Mouse (Mus musculus): ENCODE results near the gene Cyp1a1. TPM values are rescaled to one million over a fixed set of nuclear protein-coding genes. Genes with fewer than 3 reads are reported as not detected.

The Cyp1a1 gene
- polyA plus RNA-seq, 1 experiment = 1.2 TPM

- TF ChIP-seq CTCF (IDR thresholded peaks at IDR 0.05; ENCODE audit: low read depth, low read length) (no peak), EP300 (IDR thresholded peaks at IDR 0.05; ENCODE audit: insufficient read depth, low read depth, low read length) (no peak), POLR2A (IDR thresholded peaks at IDR 0.05; ENCODE audit: insufficient read depth, low read length) (no peak)
- no peak overlapping the region for H3K4me3 ChIP-seq (ENCODE audit: low read depth, low read length)
- no peak overlapping the region for H3K27ac ChIP-seq (ENCODE audit: insufficient read depth, low read length)
- H3K4me1 ChIP-seq (ENCODE audit: control insufficient read depth, insufficient read depth, low read length) = peaks cover 10% of the 10 kb centered on the region
- H3K9ac ChIP-seq (ENCODE audit: low read depth, poor library complexity, severe bottlenecking) = no peak overlapping the region
- H3K27me3 ChIP-seq (ENCODE audit: control insufficient read depth, insufficient read depth, low read length, poor library complexity, severe bottlenecking) = no peaks in the 10 kb centered on the region
- H3K36me3 ChIP-seq (ENCODE audit: control insufficient read depth, insufficient read depth, low read length, poor library complexity, severe bottlenecking) = no peaks in the 10 kb centered on the region
- H3K9me3 ChIP-seq (replicated peaks; ENCODE audit: control insufficient read depth, insufficient read depth, low read length, poor library complexity, severe bottlenecking) = no peaks in the 10 kb centered on the region
These were observed 41.1 kb upstream of the Cyp1a1 start for GRCm38 (mm10) chr9:57646551-57647103.

GRCm38 (mm10) chr9:57647286-57648108, 40.2 kb upstream of the Cyp1a1 start:
- TF ChIP-seq EP300 (IDR thresholded peaks at IDR 0.05; ENCODE audit: insufficient read depth, low read depth, low read length) (no peak), POLR2A (IDR thresholded peaks at IDR 0.05; ENCODE audit: insufficient read depth, low read length) (no peak), CTCF (IDR thresholded peaks at IDR 0.05; ENCODE audit: low read depth, low read length) (no peak)
- Histone ChIP-seq H3K27me3 (ENCODE audit: control insufficient read depth, insufficient read depth, low read length, poor library complexity, severe bottlenecking) (no peaks in the 10 kb centered on the region), H3K27ac (ENCODE audit: insufficient read depth, low read length) (no peak overlapping the region), H3K9me3 (replicated peaks; ENCODE audit: control insufficient read depth, insufficient read depth, low read length, poor library complexity, severe bottlenecking) (no peaks in the 10 kb centered on the region), H3K9ac (ENCODE audit: low read depth, poor library complexity, severe bottlenecking) (no peak overlapping the region), H3K4me1 (ENCODE audit: control insufficient read depth, insufficient read depth, low read length) (peaks cover 7% of the 10 kb centered on the region), H3K4me3 (ENCODE audit: low read depth, low read length) (no peak overlapping the region), H3K36me3 (ENCODE audit: control insufficient read depth, insufficient read depth, low read length, poor library complexity, severe bottlenecking) (no peaks in the 10 kb centered on the region)

- TF ChIP-seq POLR2A (IDR thresholded peaks at IDR 0.05; ENCODE audit: insufficient read depth, low read length) (no peak), CTCF (IDR thresholded peaks at IDR 0.05; ENCODE audit: low read depth, low read length) (no peak), EP300 (IDR thresholded peaks at IDR 0.05; ENCODE audit: insufficient read depth, low read depth, low read length) (no peak)
- Histone ChIP-seq H3K27me3 (ENCODE audit: control insufficient read depth, insufficient read depth, low read length, poor library complexity, severe bottlenecking) (no peaks in the 10 kb centered on the region), H3K27ac (ENCODE audit: insufficient read depth, low read length) (no peak overlapping the region), H3K36me3 (ENCODE audit: control insufficient read depth, insufficient read depth, low read length, poor library complexity, severe bottlenecking) (no peaks in the 10 kb centered on the region), H3K9me3 (replicated peaks; ENCODE audit: control insufficient read depth, insufficient read depth, low read length, poor library complexity, severe bottlenecking) (no peaks in the 10 kb centered on the region), H3K4me1 (ENCODE audit: control insufficient read depth, insufficient read depth, low read length) (peaks cover 3% of the 10 kb centered on the region), H3K4me3 (ENCODE audit: low read depth, low read length) (no peak overlapping the region), H3K9ac (ENCODE audit: low read depth, poor library complexity, severe bottlenecking) (no peak overlapping the region)
These were observed 37.5 kb upstream of the Cyp1a1 start for GRCm38 (mm10) chr9:57650130-57650785.

- H3K9me3 ChIP-seq (replicated peaks; ENCODE audit: control insufficient read depth, insufficient read depth, low read length, poor library complexity, severe bottlenecking) = no peaks in the 10 kb centered on the region
- no peak overlapping the region for H3K9ac ChIP-seq (ENCODE audit: low read depth, poor library complexity, severe bottlenecking)
- peaks cover 3% of the 10 kb centered on the region for H3K4me1 ChIP-seq (ENCODE audit: control insufficient read depth, insufficient read depth, low read length)
- TF ChIP-seq CTCF (IDR thresholded peaks at IDR 0.05; ENCODE audit: low read depth, low read length) = no peak
- no peak for TF ChIP-seq EP300 (IDR thresholded peaks at IDR 0.05; ENCODE audit: insufficient read depth, low read depth, low read length)
- TF ChIP-seq POLR2A (IDR thresholded peaks at IDR 0.05; ENCODE audit: insufficient read depth, low read length) = no peak
- H3K4me3 ChIP-seq (ENCODE audit: low read depth, low read length) = no peak overlapping the region
- H3K36me3 ChIP-seq (ENCODE audit: control insufficient read depth, insufficient read depth, low read length, poor library complexity, severe bottlenecking) = no peaks in the 10 kb centered on the region
- H3K27ac ChIP-seq (ENCODE audit: insufficient read depth, low read length) = no peak overlapping the region
- no peaks in the 10 kb centered on the region for H3K27me3 ChIP-seq (ENCODE audit: control insufficient read depth, insufficient read depth, low read length, poor library complexity, severe bottlenecking)
These were observed 36.9 kb upstream of the Cyp1a1 start for GRCm38 (mm10) chr9:57650786-57651311.

- no peaks in the 10 kb centered on the region for H3K9me3 ChIP-seq (replicated peaks; ENCODE audit: control insufficient read depth, insufficient read depth, low read length, poor library complexity, severe bottlenecking)
- H3K4me1 ChIP-seq (ENCODE audit: control insufficient read depth, insufficient read depth, low read length) = peaks cover 3% of the 10 kb centered on the region
- H3K4me3 ChIP-seq (ENCODE audit: low read depth, low read length) = no peak overlapping the region
- H3K27ac ChIP-seq (ENCODE audit: insufficient read depth, low read length) = no peak overlapping the region
- TF ChIP-seq EP300 (IDR thresholded peaks at IDR 0.05; ENCODE audit: insufficient read depth, low read depth, low read length) = no peak
- no peak for TF ChIP-seq POLR2A (IDR thresholded peaks at IDR 0.05; ENCODE audit: insufficient read depth, low read length)
- no peak for TF ChIP-seq CTCF (IDR thresholded peaks at IDR 0.05; ENCODE audit: low read depth, low read length)
- no peak overlapping the region for H3K9ac ChIP-seq (ENCODE audit: low read depth, poor library complexity, severe bottlenecking)
- no peaks in the 10 kb centered on the region for H3K27me3 ChIP-seq (ENCODE audit: control insufficient read depth, insufficient read depth, low read length, poor library complexity, severe bottlenecking)
- H3K36me3 ChIP-seq (ENCODE audit: control insufficient read depth, insufficient read depth, low read length, poor library complexity, severe bottlenecking) = no peaks in the 10 kb centered on the region
These were observed 35.4 kb upstream of the Cyp1a1 start for GRCm38 (mm10) chr9:57652351-57652750.
